Mouse (Mus musculus) adrenal gland, adult 18-20 months (tissue): Measurements from ENCODE around the gene Adgrf2. TPM values are rescaled to one million over a fixed set of nuclear protein-coding genes. Genes with fewer than 3 reads are reported as not detected.

Source experiments
- total RNA-seq, 2 experiments: library from RNA; stranded (reverse); gene quantifications; 1 replicate in 1 of 2; 2 replicates in 1 of 2; pipeline ENCODE4 v1.2.3; 2021

The Adgrf2 gene
- total RNA-seq, 2 experiments from 2014 or later = 0.13 TPM; not detected in 1

Other genes with a start within 250 kb of the Adgrf2 start
- gene Opn5, start 130.8 kb downstream of the Adgrf2 start, total RNA-seq = not detected
- under 1 TPM; 0.10 to 0.30 TPM for gene Adgrf4, start 49.9 kb downstream of the Adgrf2 start, total RNA-seq
- gene Cd2ap, start 134.5 kb upstream of the Adgrf2 start, total RNA-seq = 10 to 100 TPM; 39.4 to 51.7 TPM